Mouse (Mus musculus) cerebellum, adult 11-12 months (tissue): Measurements from ENCODE around the gene Disc1.
A peak's percentile ranks its signal among the peaks of the same experiment; 100 is the strongest.

ENCODE experiments used
- DNase-seq: peaks from one replicate; pipeline ENCODE4 v3.0.0; 2022

Disc1 gene

GRCm38 (mm10) chr8:125068146-125068905, 14.3 kb downstream of the Disc1 start:
- no peak for DNase-seq

GRCm38 (mm10) chr8:125069304-125069703, 15.3 kb downstream of the Disc1 start:
- no peak for DNase-seq

- no peak for DNase-seq
Measured at GRCm38 (mm10) chr8:125069733-125070132, 15.7 kb downstream of the Disc1 start.

- no peak for DNase-seq
Measured at GRCm38 (mm10) chr8:125074141-125074540, 20.1 kb downstream of the Disc1 start.

- DNase-seq = no peak
Measured at GRCm38 (mm10) chr8:125074581-125074980, 20.6 kb downstream of the Disc1 start.

- DNase-seq = no peak
Measured at GRCm38 (mm10) chr8:125075389-125075788, 21.4 kb downstream of the Disc1 start.

GRCm38 (mm10) chr8:125077326-125077725, 23.3 kb downstream of the Disc1 start:
- no peak for DNase-seq

GRCm38 (mm10) chr8:125078771-125079384, 24.9 kb downstream of the Disc1 start:
- peak; percentile 97 for DNase-seq

GRCm38 (mm10) chr8:125080388-125081344, 26.7 kb downstream of the Disc1 start:
- DNase-seq = no peak

GRCm38 (mm10) chr8:125083746-125084145, 29.8 kb downstream of the Disc1 start:
- DNase-seq = peak; percentile 75

GRCm38 (mm10) chr8:125084523-125084922, 30.5 kb downstream of the Disc1 start:
- DNase-seq = no peak

GRCm38 (mm10) chr8:125090889-125091740, 37.1 kb downstream of the Disc1 start:
- DNase-seq = no peak

- no peak for DNase-seq
Measured at GRCm38 (mm10) chr8:125097140-125097539, 43.1 kb downstream of the Disc1 start.

- no peak for DNase-seq
Measured at GRCm38 (mm10) chr8:125098050-125098449, 44.1 kb downstream of the Disc1 start.

- no peak for DNase-seq
Measured at GRCm38 (mm10) chr8:125102303-125102702, 48.3 kb downstream of the Disc1 start.

GRCm38 (mm10) chr8:125113171-125113570, 59.2 kb downstream of the Disc1 start:
- no peak for DNase-seq

- DNase-seq = no peak
Measured at GRCm38 (mm10) chr8:125113831-125114230, 59.8 kb downstream of the Disc1 start.

GRCm38 (mm10) chr8:125115321-125115720, 61.3 kb downstream of the Disc1 start:
- DNase-seq = no peak

GRCm38 (mm10) chr8:125116616-125117015, 62.6 kb downstream of the Disc1 start:
- no peak for DNase-seq

- DNase-seq = no peak
Measured at GRCm38 (mm10) chr8:125126482-125126881, 72.5 kb downstream of the Disc1 start.

- no peak for DNase-seq
Measured at GRCm38 (mm10) chr8:125127621-125128020, 73.6 kb downstream of the Disc1 start.

- no peak for DNase-seq
Measured at GRCm38 (mm10) chr8:125128305-125128704, 74.3 kb downstream of the Disc1 start.
